Mouse (Mus musculus) embryonic facial prominence, embryonic 13.5 days (tissue): Measurements from ENCODE around the gene Epas1. TPM values are rescaled to one million over a fixed set of nuclear protein-coding genes. Genes with fewer than 3 reads are reported as not detected.

Source experiments
- ATAC-seq: fragments of 200-750 bp; cut with Nextera tagmentation; 2 replicates; pipeline ENCODE4 v1.8.0; 2017; ENCODE audit warnings: low read depth; ENCODE audit not compliant: insufficient number of reproducible peaks, insufficient read depth, low FRiP score, low TSS enrichment
- H3K27ac ChIP-seq: fragments of 300-500 bp; sonication (generic); 2 replicates; pipeline ENCODE4 v1.5.1; 2015; ENCODE audit warnings: moderate library complexity, mild to moderate bottlenecking, inconsistent platforms
- H3K27me3 ChIP-seq: fragments of 300-500 bp; sonication (generic); 2 replicates; pipeline ENCODE4 v1.6.1; 2015; ENCODE audit warnings: mild to moderate bottlenecking, inconsistent platforms
- H3K36me3 ChIP-seq: fragments of 300-500 bp; sonication (generic); 2 replicates; pipeline ENCODE4 v1.6.1; 2015; ENCODE audit warnings: mild to moderate bottlenecking, inconsistent platforms
- H3K4me1 ChIP-seq: fragments of 300-500 bp; sonication (generic); 2 replicates; pipeline ENCODE4 v1.6.1; 2015; ENCODE audit warnings: inconsistent platforms
- H3K4me2 ChIP-seq: fragments of 300-500 bp; sonication (generic); 2 replicates; pipeline ENCODE4 v1.6.1; 2015; ENCODE audit warnings: moderate library complexity, mild to moderate bottlenecking, inconsistent platforms
- H3K4me3 ChIP-seq: fragments of 300-500 bp; sonication (generic); 2 replicates; pipeline ENCODE4 v1.5.1; 2015; ENCODE audit warnings: mild to moderate bottlenecking, inconsistent platforms
- H3K9ac ChIP-seq: fragments of 300-500 bp; sonication (generic); 2 replicates; pipeline ENCODE4 v1.6.1; 2015; ENCODE audit warnings: mild to moderate bottlenecking, inconsistent platforms
- H3K9me3 ChIP-seq: fragments of 300-500 bp; sonication (generic); 2 replicates; pipeline ENCODE4 v1.6.1; 2016; ENCODE audit warnings: inconsistent platforms
- WGBS: fragments of 180-500 bp; shearing (Covaris S2); methylation state at CpG from one replicate; pipeline ENCODE4 v1.1.7; 2015; ENCODE audit warnings: mixed read lengths; 5-methylcytosine and 5-hydroxymethylcytosine counted together
- polyA plus RNA-seq: library from polyadenylated mRNA; unstranded; fragments of >200 nt; fragmentation: Nextera tagmentation; extraction: Ambion mirVana; gene quantifications from 2 replicates; pipeline ENCODE4 v1.2.1, GENCODE M21; 2015

Gene Epas1
- polyA plus RNA-seq, 1 experiment from 2014 or later, result 3.0 TPM

- Histone ChIP-seq H3K9ac (no peak overlapping the region), H3K4me3 (no peak overlapping the region), H3K36me3 (no peaks in the 10 kb centered on the region), H3K4me1 (0 out of 2 replicates have a peak, but pooled peaks cover 3% of the 10 kb centered on the region), H3K4me2 (no peak overlapping the region), H3K27me3 (0 out of 2 replicates have a peak, but pooled peaks cover 3% of the 10 kb centered on the region), H3K9me3 (no peaks in the 10 kb centered on the region), H3K27ac (no peak overlapping the region)
- WGBS, result 70% methylated on average over 5 of the region's 5 CpGs
- ATAC-seq, result no peak
These were observed 8.4 kb downstream of the Epas1 start for GRCm38 (mm10) chr17:86761859-86762258.

- 0 out of 2 replicates have a peak, but pooled peaks cover 2% of the 10 kb centered on the region for H3K27me3 ChIP-seq
- no peaks in the 10 kb centered on the region for H3K36me3 ChIP-seq
- H3K4me1 ChIP-seq, result 0 out of 2 replicates have a peak, but pooled peaks cover 3% of the 10 kb centered on the region
- no peak overlapping the region for H3K9ac ChIP-seq
- H3K27ac ChIP-seq, result no peak overlapping the region
- H3K4me2 ChIP-seq, result no peak overlapping the region
- 81% methylated on average over 11 of the region's 11 CpGs for WGBS
- ATAC-seq, result no peak
- no peaks in the 10 kb centered on the region for H3K9me3 ChIP-seq
- no peak overlapping the region for H3K4me3 ChIP-seq
These were observed 9.2 kb downstream of the Epas1 start for GRCm38 (mm10) chr17:86762479-86763242.

GRCm38 (mm10) chr17:86765762-86766404, 12.4 kb downstream of the Epas1 start:
- Histone ChIP-seq H3K36me3 (no peaks in the 10 kb centered on the region), H3K9me3 (no peaks in the 10 kb centered on the region), H3K9ac (no peak overlapping the region), H3K27me3 (no peaks in the 10 kb centered on the region), H3K4me2 (no peak overlapping the region), H3K27ac (no peak overlapping the region), H3K4me3 (no peak overlapping the region), H3K4me1 (peaks cover 18% of the 10 kb centered on the region; the same call in 1 of the 2 replicates)
- ATAC-seq, result no peak
- 91% methylated on average over 8 of the region's 8 CpGs for WGBS

- no peak overlapping the region for H3K4me2 ChIP-seq
- 91% methylated on average over 4 of the region's 4 CpGs for WGBS
- H3K9me3 ChIP-seq, result no peaks in the 10 kb centered on the region
- no peaks in the 10 kb centered on the region for H3K27me3 ChIP-seq
- no peak overlapping the region for H3K4me3 ChIP-seq
- ATAC-seq, result no peak
- no peak overlapping the region for H3K9ac ChIP-seq
- H3K36me3 ChIP-seq, result no peaks in the 10 kb centered on the region
- H3K27ac ChIP-seq, result no peak overlapping the region
- peaks cover 18% of the 10 kb centered on the region; the same call in 1 of the 2 replicates for H3K4me1 ChIP-seq
These were observed 12.9 kb downstream of the Epas1 start for GRCm38 (mm10) chr17:86766412-86766811.

- no peak overlapping the region for H3K4me2 ChIP-seq
- WGBS, result 77% methylated on average over 7 of the region's 7 CpGs
- ATAC-seq, result no peak
- H3K4me3 ChIP-seq, result no peak overlapping the region
- H3K9me3 ChIP-seq, result no peaks in the 10 kb centered on the region
- H3K27ac ChIP-seq, result no peak overlapping the region
- H3K9ac ChIP-seq, result no peak overlapping the region
- no peaks in the 10 kb centered on the region for H3K36me3 ChIP-seq
- peaks cover 14% of the 10 kb centered on the region; the same call in 1 of the 2 replicates for H3K4me1 ChIP-seq
- H3K27me3 ChIP-seq, result no peaks in the 10 kb centered on the region
These were observed 15.1 kb downstream of the Epas1 start for GRCm38 (mm10) chr17:86768596-86768995.

GRCm38 (mm10) chr17:86769330-86770211, 16.1 kb downstream of the Epas1 start:
- peaks cover 14% of the 10 kb centered on the region; the same call in 1 of the 2 replicates for H3K4me1 ChIP-seq
- H3K27me3 ChIP-seq, result no peaks in the 10 kb centered on the region
- no peaks in the 10 kb centered on the region for H3K36me3 ChIP-seq
- no peak overlapping the region for H3K27ac ChIP-seq
- no peak for ATAC-seq
- no peak overlapping the region for H3K4me2 ChIP-seq
- no peaks in the 10 kb centered on the region for H3K9me3 ChIP-seq
- H3K4me3 ChIP-seq, result no peak overlapping the region
- WGBS, result 71% methylated on average over 16 of the region's 16 CpGs
- no peak overlapping the region for H3K9ac ChIP-seq

GRCm38 (mm10) chr17:86770848-86771247, 17.3 kb downstream of the Epas1 start:
- peaks cover 14% of the 10 kb centered on the region; the same call in 1 of the 2 replicates for H3K4me1 ChIP-seq
- H3K36me3 ChIP-seq, result no peaks in the 10 kb centered on the region
- H3K9ac ChIP-seq, result no peak overlapping the region
- ATAC-seq, result no peak
- H3K27ac ChIP-seq, result no peak overlapping the region
- no peaks in the 10 kb centered on the region for H3K27me3 ChIP-seq
- H3K9me3 ChIP-seq, result no peaks in the 10 kb centered on the region
- H3K4me2 ChIP-seq, result no peak overlapping the region
- WGBS, result 63% methylated on average over 5 of the region's 5 CpGs
- no peak overlapping the region for H3K4me3 ChIP-seq

GRCm38 (mm10) chr17:86772035-86772434, 18.5 kb downstream of the Epas1 start:
- Histone ChIP-seq H3K27me3 (no peaks in the 10 kb centered on the region), H3K36me3 (no peaks in the 10 kb centered on the region), H3K9ac (no peak overlapping the region), H3K4me2 (no peak overlapping the region), H3K4me1 (peaks cover 14% of the 10 kb centered on the region; the same call in 1 of the 2 replicates), H3K4me3 (no peak overlapping the region), H3K9me3 (no peaks in the 10 kb centered on the region), H3K27ac (no peak overlapping the region)
- 85% methylated on average over 11 of the region's 11 CpGs for WGBS
- no peak for ATAC-seq

GRCm38 (mm10) chr17:86772929-86773588, 19.6 kb downstream of the Epas1 start:
- H3K27ac ChIP-seq, result no peak overlapping the region
- no peaks in the 10 kb centered on the region for H3K27me3 ChIP-seq
- H3K4me3 ChIP-seq, result no peak overlapping the region
- ATAC-seq, result no peak
- no peak overlapping the region for H3K9ac ChIP-seq
- H3K4me2 ChIP-seq, result no peak overlapping the region
- no peaks in the 10 kb centered on the region for H3K9me3 ChIP-seq
- 93% methylated on average over 15 of the region's 15 CpGs for WGBS
- H3K36me3 ChIP-seq, result no peaks in the 10 kb centered on the region
- peaks cover 13% of the 10 kb centered on the region; the same call in 1 of the 2 replicates for H3K4me1 ChIP-seq

- ATAC-seq, result no peak
- no peaks in the 10 kb centered on the region for H3K36me3 ChIP-seq
- WGBS, result 85% methylated on average over 12 of the region's 12 CpGs
- no peak overlapping the region for H3K4me3 ChIP-seq
- no peaks in the 10 kb centered on the region; the same call in 1 of the 2 replicates for H3K4me1 ChIP-seq
- no peaks in the 10 kb centered on the region for H3K9me3 ChIP-seq
- no peak overlapping the region for H3K4me2 ChIP-seq
- H3K9ac ChIP-seq, result no peak overlapping the region
- no peaks in the 10 kb centered on the region for H3K27me3 ChIP-seq
- H3K27ac ChIP-seq, result no peak overlapping the region
These were observed 23.0 kb downstream of the Epas1 start for GRCm38 (mm10) chr17:86776538-86776937.

- Histone ChIP-seq H3K4me2 (no peak overlapping the region), H3K9me3 (no peaks in the 10 kb centered on the region), H3K9ac (no peak overlapping the region), H3K4me3 (no peak overlapping the region), H3K27me3 (no peaks in the 10 kb centered on the region), H3K36me3 (no peaks in the 10 kb centered on the region), H3K4me1 (no peaks in the 10 kb centered on the region; the same call in 1 of the 2 replicates), H3K27ac (no peak overlapping the region)
- 92% methylated on average over 6 of the region's 6 CpGs for WGBS
- ATAC-seq, result no peak
These were observed 24.6 kb downstream of the Epas1 start for GRCm38 (mm10) chr17:86778147-86778546.
